Mouse (Mus musculus) myocyte (in vitro differentiated cells): Measurements from ENCODE around the gene Cirbp. TPM values are rescaled to one million over a fixed set of nuclear protein-coding genes. Genes with fewer than 3 reads are reported as not detected.

Source experiments
- H3K27me3 ChIP-seq: one replicate; pipeline ENCODE4 v1.6.1; 2011; ENCODE audit not compliant: control insufficient read depth, insufficient read depth, insufficient read length
- H3K36me3 ChIP-seq: one replicate; pipeline ENCODE4 v1.6.1; 2011; ENCODE audit not compliant: control insufficient read depth, insufficient read depth
- H3K4me2 ChIP-seq: one replicate; pipeline ENCODE4 v1.6.1; 2011; ENCODE audit warnings: low read depth, control low read depth
- H3K4me3 ChIP-seq: one replicate; pipeline ENCODE4 v1.5.1; 2011; ENCODE audit warnings: mild to moderate bottlenecking, control low read depth, moderate library complexity
- H3K79me2 ChIP-seq: one replicate; pipeline ENCODE4 v1.6.1; 2011; ENCODE audit not compliant: control insufficient read depth, insufficient read depth
- H3ac ChIP-seq: one replicate; pipeline ENCODE4 v1.6.1; 2011; ENCODE audit not compliant: control insufficient read depth, insufficient read length
- CEBPB ChIP-seq: IDR thresholded peaks from 2 replicates; pipeline ENCODE4 v1.6.1; 2011; ENCODE audit warnings: mild to moderate bottlenecking, moderate library complexity; ENCODE audit not compliant: poor library complexity, insufficient read depth, severe bottlenecking
- E2F4 ChIP-seq: IDR thresholded peaks from one replicate; pipeline ENCODE4 v1.6.1; 2011; ENCODE audit warnings: mild to moderate bottlenecking, control low read depth, moderate library complexity; ENCODE audit not compliant: insufficient read depth
- MAX ChIP-seq: IDR thresholded peaks from one replicate; pipeline ENCODE4 v1.6.1; 2011; ENCODE audit warnings: low read depth, mild to moderate bottlenecking, control low read depth
- MYOD1 ChIP-seq, 3 experiments: IDR thresholded peaks; one replicate each; pipeline ENCODE4 v1.6.1; 2011; ENCODE audit warnings: control low read depth in 2 of 3, low read depth in 2 of 3, mild to moderate bottlenecking in 2 of 3, moderate library complexity in 1 of 3; ENCODE audit not compliant: insufficient read length in 2 of 3, control insufficient read depth in 1 of 3
- MYOG ChIP-seq, 3 experiments: IDR thresholded peaks; one replicate each; pipeline ENCODE4 v1.6.1; 2011; ENCODE audit warnings: control low read depth in 2 of 3, low read depth in 2 of 3, mild to moderate bottlenecking in 2 of 3; ENCODE audit not compliant: insufficient read length in 2 of 3, control insufficient read depth in 1 of 3, insufficient read depth in 1 of 3
- POLR2A ChIP-seq: IDR thresholded peaks from one replicate; pipeline ENCODE4 v1.6.1; 2011; ENCODE audit warnings: low read depth, mild to moderate bottlenecking, control low read depth, moderate library complexity; ENCODE audit not compliant: insufficient read length
- POLR2AphosphoS2 ChIP-seq: IDR thresholded peaks from one replicate; pipeline ENCODE4 v1.6.1; 2011; ENCODE audit warnings: low read depth, control low read depth; ENCODE audit not compliant: insufficient read length
- REST ChIP-seq: IDR thresholded peaks from one replicate; pipeline ENCODE4 v1.6.1; 2011; ENCODE audit warnings: mild to moderate bottlenecking, control low read depth, moderate library complexity; ENCODE audit not compliant: insufficient read depth, insufficient read length
- SRF ChIP-seq: IDR thresholded peaks from one replicate; pipeline ENCODE4 v1.6.1; 2011; ENCODE audit warnings: low read depth; ENCODE audit not compliant: control insufficient read depth, insufficient read length
- TCF12 ChIP-seq: IDR thresholded peaks from one replicate; pipeline ENCODE4 v1.6.1; 2011; ENCODE audit warnings: mild to moderate bottlenecking, control low read depth; ENCODE audit not compliant: poor library complexity, insufficient read depth, severe bottlenecking
- TCF3 ChIP-seq: IDR thresholded peaks from one replicate; pipeline ENCODE4 v1.6.1; 2011; ENCODE audit warnings: low read depth, control low read depth; ENCODE audit not compliant: insufficient read length
- USF1 ChIP-seq: IDR thresholded peaks from one replicate; pipeline ENCODE4 v1.6.1; 2011; ENCODE audit warnings: low read depth, mild to moderate bottlenecking, control low read depth, moderate library complexity
- polyA plus RNA-seq: library from polyadenylated mRNA; unstranded; fragments of >200 nt; fragmentation: generic; extraction: Trizol; gene quantifications from one replicate; pipeline ENCODE4 v1.2.1, GENCODE M21; 2012; ENCODE audit warnings: missing spikeins

The Cirbp gene
- polyA plus RNA-seq, 1 experiment, result 54.2 TPM

GRCm38 (mm10) chr10:80144864-80145838, 20.6 kb upstream of the Cirbp start:
- Histone ChIP-seq H3K27me3 (no peaks in the 10 kb centered on the region), H3K36me3 (peaks cover 15% of the 10 kb centered on the region), H3ac (no peak overlapping the region), H3K4me3 (peak overlapping the region; percentile 2), H3K79me2 (peaks cover 37% of the 10 kb centered on the region), H3K4me2 (peak overlapping the region; percentile 54)
- TF ChIP-seq TCF12 (no peak), E2F4 (no peak), REST (no peak), MYOD1 (IDR thresholded peaks at IDR 0.05; ENCODE audit: control insufficient read depth in 1 of 3, insufficient read length in 2 of 3, low read depth in 2 of 3) (peak in 1 of 3 experiments; percentile 31), POLR2A (peak; percentile 41), POLR2AphosphoS2 (peak; percentile 31), USF1 (no peak), SRF (peak; percentile 13), TCF3 (no peak)

GRCm38 (mm10) chr10:80145896-80146295, 19.9 kb upstream of the Cirbp start:
- no peak overlapping the region for H3ac ChIP-seq
- H3K4me3 ChIP-seq, result peak overlapping the region; percentile 2
- peak overlapping the region; percentile 54 for H3K4me2 ChIP-seq
- no peaks in the 10 kb centered on the region for H3K27me3 ChIP-seq
- peaks cover 19% of the 10 kb centered on the region for H3K36me3 ChIP-seq
- H3K79me2 ChIP-seq, result peaks cover 45% of the 10 kb centered on the region
- TF ChIP-seq POLR2A (peak; percentile 32), MYOG (IDR thresholded peaks at IDR 0.05; ENCODE audit: control insufficient read depth in 1 of 3, insufficient read depth in 1 of 3, insufficient read length in 2 of 3, low read depth in 2 of 3) (peak in 2 of 3 experiments; percentile 83 to 95), REST (no peak), SRF (no peak), E2F4 (no peak), USF1 (no peak), CEBPB (no peak), MAX (no peak), TCF3 (no peak), MYOD1 (IDR thresholded peaks at IDR 0.05; ENCODE audit: control insufficient read depth in 1 of 3, insufficient read length in 2 of 3, low read depth in 2 of 3) (peak in 2 of 3 experiments; percentile 19 to 86), TCF12 (no peak), POLR2AphosphoS2 (peak; percentile 88)

- Histone ChIP-seq H3K36me3 (peaks cover 26% of the 10 kb centered on the region), H3K4me2 (peak overlapping the region; percentile 54), H3K79me2 (peaks cover 52% of the 10 kb centered on the region), H3ac (no peak overlapping the region), H3K27me3 (no peaks in the 10 kb centered on the region), H3K4me3 (no peak overlapping the region)
- TF ChIP-seq POLR2AphosphoS2 (peak; percentile 32), MYOG (IDR thresholded peaks at IDR 0.05; ENCODE audit: control insufficient read depth in 1 of 3, insufficient read depth in 1 of 3, insufficient read length in 2 of 3, low read depth in 2 of 3) (no peak)
Observed at GRCm38 (mm10) chr10:80146568-80147011, 19.2 kb upstream of the Cirbp start.

- peaks cover 28% of the 10 kb centered on the region for H3K36me3 ChIP-seq
- peak overlapping the region; percentile 54 for H3K4me2 ChIP-seq
- peak overlapping the region; percentile 100 for H3K4me3 ChIP-seq
Observed at GRCm38 (mm10) chr10:80147146-80147718, 18.6 kb upstream of the Cirbp start.

More at GRCm38 (mm10) chr10:80147146-80147718, 18.6 kb upstream of the Cirbp start:
- Histone ChIP-seq H3K79me2 (peaks cover 58% of the 10 kb centered on the region), H3ac (no peak overlapping the region), H3K27me3 (no peaks in the 10 kb centered on the region)
- TF ChIP-seq POLR2AphosphoS2, result no peak
- TF ChIP-seq SRF, result no peak
- TF ChIP-seq MYOG (IDR thresholded peaks at IDR 0.05; ENCODE audit: control insufficient read depth in 1 of 3, insufficient read depth in 1 of 3, insufficient read length in 2 of 3, low read depth in 2 of 3), result no peak
- no peak for TF ChIP-seq TCF12
- TF ChIP-seq MYOD1 (IDR thresholded peaks at IDR 0.05; ENCODE audit: control insufficient read depth in 1 of 3, insufficient read length in 2 of 3, low read depth in 2 of 3), result no peak
- TF ChIP-seq E2F4, result no peak
- TF ChIP-seq USF1, result no peak
- no peak for TF ChIP-seq TCF3
- no peak for TF ChIP-seq REST
